In the genomic region with DNA sequence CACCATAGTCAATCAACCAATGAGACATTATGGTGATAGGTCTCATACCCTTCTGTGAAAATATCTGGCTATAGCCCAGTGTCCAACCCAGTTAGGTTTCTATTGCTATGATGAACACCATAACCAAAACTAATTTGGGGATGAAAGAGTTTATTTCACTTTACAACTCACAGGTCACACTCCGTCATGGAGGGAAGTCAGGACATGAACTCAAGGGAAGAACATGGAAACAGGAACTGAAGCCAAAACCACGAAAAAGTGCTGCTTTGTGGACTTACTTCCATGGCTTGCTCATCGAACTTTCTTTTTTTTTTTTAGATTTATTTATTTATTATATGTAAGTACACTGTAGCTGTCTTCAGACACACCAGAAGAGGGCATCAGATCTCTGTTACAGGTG, we compare ENCODE assay signal across 19 mouse cellular contexts.
"Had no signal": no experiment of that assay in that cellular context is flagged by ENCODE, and none has a peak within 500 bp of the region (broad histone marks: within the 10 kb centered on the region; RNA-seq: fewer than 3 reads in every experiment).

No protein-coding gene starts in this region.

- H3K4me3 ChIP-seq: midbrain, embryonic 10.5 days; midbrain, embryonic 12.5 days; myocyte; neural tube, embryonic 13.5 days; neural tube, embryonic 15.5 days; stomach, embryonic 15.5 days had no signal

- H3K27me3 ChIP-seq: midbrain, embryonic 12.5 days; neural tube, embryonic 13.5 days; neural tube, embryonic 15.5 days; stomach, embryonic 15.5 days had no signal

- H3K9ac ChIP-seq: liver, embryonic 14.5 days; lung, embryonic 14.5 days; midbrain, embryonic 12.5 days; neural tube, embryonic 13.5 days; neural tube, embryonic 15.5 days; stomach, embryonic 15.5 days had no signal

- H3K4me1 ChIP-seq: midbrain, embryonic 10.5 days; midbrain, embryonic 12.5 days; neural tube, embryonic 13.5 days; neural tube, embryonic 15.5 days; stomach, embryonic 15.5 days had no signal

- H3K4me2 ChIP-seq: lung, embryonic 14.5 days; midbrain, embryonic 12.5 days; neural tube, embryonic 13.5 days; neural tube, embryonic 15.5 days; stomach, embryonic 15.5 days had no signal

- H3K36me3 ChIP-seq: midbrain, embryonic 10.5 days; midbrain, embryonic 12.5 days; neural tube, embryonic 13.5 days; neural tube, embryonic 15.5 days; stomach, embryonic 15.5 days had no signal

- ATAC-seq: midbrain, embryonic 16.5 days had no signal

- H3K27ac ChIP-seq: liver, embryonic 14.5 days; midbrain, embryonic 10.5 days; midbrain, embryonic 12.5 days; neural tube, embryonic 13.5 days; neural tube, embryonic 15.5 days; stomach, embryonic 15.5 days; stomach, postnatal 0 days had no signal

- DNase-seq: lung, adult 18-20 months; lung, embryonic 14.5 days; lung, postnatal 10 days; lung, postnatal 4 days; midbrain, embryonic 14.5 days; retina, postnatal 1 day; right cerebral cortex, adult 18-20 months; thymus, adult 2 months; thymus, postnatal 25 days; thymus, postnatal 4 days had no signal

- H3K9me3 ChIP-seq: midbrain, embryonic 10.5 days; midbrain, embryonic 12.5 days; neural tube, embryonic 13.5 days; neural tube, embryonic 15.5 days; stomach, embryonic 15.5 days had no signal
